Mouse (Mus musculus) myocyte (in vitro differentiated cells): ENCODE data around the gene Mus81. TPM values are rescaled to one million over a fixed set of nuclear protein-coding genes. Genes with fewer than 3 reads are reported as not detected.

Source experiments
- H3K27me3 ChIP-seq: one replicate; pipeline ENCODE4 v1.6.1; 2011; ENCODE audit not compliant: control insufficient read depth, insufficient read depth, insufficient read length
- H3K36me3 ChIP-seq: one replicate; pipeline ENCODE4 v1.6.1; 2011; ENCODE audit not compliant: control insufficient read depth, insufficient read depth
- H3K4me2 ChIP-seq: one replicate; pipeline ENCODE4 v1.6.1; 2011; ENCODE audit warnings: low read depth, control low read depth
- H3K4me3 ChIP-seq: one replicate; pipeline ENCODE4 v1.5.1; 2011; ENCODE audit warnings: mild to moderate bottlenecking, control low read depth, moderate library complexity
- H3K79me2 ChIP-seq: one replicate; pipeline ENCODE4 v1.6.1; 2011; ENCODE audit not compliant: control insufficient read depth, insufficient read depth
- H3ac ChIP-seq: one replicate; pipeline ENCODE4 v1.6.1; 2011; ENCODE audit not compliant: control insufficient read depth, insufficient read length
- CEBPB ChIP-seq: IDR thresholded peaks from 2 replicates; pipeline ENCODE4 v1.6.1; 2011; ENCODE audit warnings: mild to moderate bottlenecking, moderate library complexity; ENCODE audit not compliant: poor library complexity, insufficient read depth, severe bottlenecking
- E2F4 ChIP-seq: IDR thresholded peaks from one replicate; pipeline ENCODE4 v1.6.1; 2011; ENCODE audit warnings: mild to moderate bottlenecking, control low read depth, moderate library complexity; ENCODE audit not compliant: insufficient read depth
- MAX ChIP-seq: IDR thresholded peaks from one replicate; pipeline ENCODE4 v1.6.1; 2011; ENCODE audit warnings: low read depth, mild to moderate bottlenecking, control low read depth
- MYOD1 ChIP-seq, 3 experiments: IDR thresholded peaks; one replicate each; pipeline ENCODE4 v1.6.1; 2011; ENCODE audit warnings: control low read depth in 2 of 3, low read depth in 2 of 3, mild to moderate bottlenecking in 2 of 3, moderate library complexity in 1 of 3; ENCODE audit not compliant: insufficient read length in 2 of 3, control insufficient read depth in 1 of 3
- MYOG ChIP-seq, 3 experiments: IDR thresholded peaks; one replicate each; pipeline ENCODE4 v1.6.1; 2011; ENCODE audit warnings: control low read depth in 2 of 3, low read depth in 2 of 3, mild to moderate bottlenecking in 2 of 3; ENCODE audit not compliant: insufficient read length in 2 of 3, control insufficient read depth in 1 of 3, insufficient read depth in 1 of 3
- POLR2A ChIP-seq: IDR thresholded peaks from one replicate; pipeline ENCODE4 v1.6.1; 2011; ENCODE audit warnings: low read depth, mild to moderate bottlenecking, control low read depth, moderate library complexity; ENCODE audit not compliant: insufficient read length
- POLR2AphosphoS2 ChIP-seq: IDR thresholded peaks from one replicate; pipeline ENCODE4 v1.6.1; 2011; ENCODE audit warnings: low read depth, control low read depth; ENCODE audit not compliant: insufficient read length
- REST ChIP-seq: IDR thresholded peaks from one replicate; pipeline ENCODE4 v1.6.1; 2011; ENCODE audit warnings: mild to moderate bottlenecking, control low read depth, moderate library complexity; ENCODE audit not compliant: insufficient read depth, insufficient read length
- SRF ChIP-seq: IDR thresholded peaks from one replicate; pipeline ENCODE4 v1.6.1; 2011; ENCODE audit warnings: low read depth; ENCODE audit not compliant: control insufficient read depth, insufficient read length
- TCF12 ChIP-seq: IDR thresholded peaks from one replicate; pipeline ENCODE4 v1.6.1; 2011; ENCODE audit warnings: mild to moderate bottlenecking, control low read depth; ENCODE audit not compliant: poor library complexity, insufficient read depth, severe bottlenecking
- TCF3 ChIP-seq: IDR thresholded peaks from one replicate; pipeline ENCODE4 v1.6.1; 2011; ENCODE audit warnings: low read depth, control low read depth; ENCODE audit not compliant: insufficient read length
- USF1 ChIP-seq: IDR thresholded peaks from one replicate; pipeline ENCODE4 v1.6.1; 2011; ENCODE audit warnings: low read depth, mild to moderate bottlenecking, control low read depth, moderate library complexity
- polyA plus RNA-seq: library from polyadenylated mRNA; unstranded; fragments of >200 nt; fragmentation: generic; extraction: Trizol; gene quantifications from one replicate; pipeline ENCODE4 v1.2.1, GENCODE M21; 2012; ENCODE audit warnings: missing spikeins

The Mus81 gene
- polyA plus RNA-seq, 1 experiment: 66.4 TPM

DNA sequence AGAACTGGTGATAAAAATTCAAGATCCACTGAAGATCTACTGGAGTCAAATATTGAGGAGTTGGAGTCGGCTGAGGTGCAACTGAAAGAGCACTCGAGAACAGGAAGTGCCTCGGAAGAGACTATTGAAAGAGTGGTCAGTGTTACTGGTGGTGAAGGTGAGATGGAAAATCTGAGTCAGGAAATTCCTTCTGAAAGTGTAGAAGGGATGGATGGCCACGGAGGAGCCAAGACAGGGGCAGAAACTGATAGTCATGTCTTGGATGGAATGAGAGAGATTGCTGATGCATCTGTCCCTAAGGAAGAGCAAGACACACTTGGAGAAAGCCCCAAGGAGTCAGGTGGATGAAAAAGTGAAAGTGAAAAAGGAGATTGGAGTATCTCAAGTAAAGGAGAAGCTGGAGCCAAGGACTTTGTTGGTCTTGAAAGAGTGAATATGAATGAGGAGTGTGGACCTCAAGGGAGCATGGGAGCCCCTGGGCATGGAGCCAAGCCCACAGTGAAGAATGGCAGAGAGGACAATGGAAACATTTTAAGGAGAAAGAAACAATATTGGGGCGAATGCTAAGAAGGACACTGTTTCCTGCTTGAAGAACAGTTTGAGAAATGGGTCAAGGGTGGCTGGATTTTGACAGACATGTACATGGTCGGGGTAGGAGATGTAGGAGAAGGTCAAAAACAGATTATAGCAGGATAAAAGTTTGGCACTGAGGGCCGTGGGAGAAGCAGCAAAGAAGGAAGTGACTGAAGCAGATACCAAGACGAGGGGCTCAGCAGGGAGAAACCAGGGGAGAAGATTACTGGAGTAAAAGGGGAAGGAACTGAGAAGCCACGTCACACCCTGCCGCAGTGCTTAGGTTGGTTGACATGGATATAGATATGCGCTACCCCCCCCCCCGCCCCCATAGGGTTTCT is 24.1 kb upstream of the Mus81 start:
- TF ChIP-seq MAX: no peak
- no peak for TF ChIP-seq TCF12
- no peak for TF ChIP-seq POLR2AphosphoS2
- no peak for TF ChIP-seq MYOD1 (IDR thresholded peaks at IDR 0.05; ENCODE audit: control insufficient read depth in 1 of 3, insufficient read length in 2 of 3, low read depth in 2 of 3)
- no peak for TF ChIP-seq E2F4
- TF ChIP-seq SRF: no peak
- no peak for TF ChIP-seq TCF3
- no peak for TF ChIP-seq REST
- no peak for TF ChIP-seq POLR2A
- TF ChIP-seq CEBPB: no peak
- TF ChIP-seq MYOG (IDR thresholded peaks at IDR 0.05; ENCODE audit: control insufficient read depth in 1 of 3, insufficient read depth in 1 of 3, insufficient read length in 2 of 3, low read depth in 2 of 3): no peak
- no peak for TF ChIP-seq USF1
- H3ac ChIP-seq: no peak overlapping the region
- H3K79me2 ChIP-seq: no peaks in the 10 kb centered on the region
- no peak overlapping the region for H3K4me3 ChIP-seq
- H3K27me3 ChIP-seq: no peaks in the 10 kb centered on the region
- no peaks in the 10 kb centered on the region for H3K36me3 ChIP-seq
- peak overlapping the region; percentile 15 for H3K4me2 ChIP-seq

GRCm38 (mm10) chr19:5511074-5511632 is 23.0 kb upstream of the Mus81 start:
- Histone ChIP-seq H3K27me3 (no peaks in the 10 kb centered on the region), H3K4me3 (peak overlapping the region; percentile 30), H3ac (no peak overlapping the region), H3K79me2 (no peaks in the 10 kb centered on the region), H3K4me2 (peak overlapping the region; percentile 68), H3K36me3 (no peaks in the 10 kb centered on the region)
- no peak for TF ChIP-seq MAX

DNA sequence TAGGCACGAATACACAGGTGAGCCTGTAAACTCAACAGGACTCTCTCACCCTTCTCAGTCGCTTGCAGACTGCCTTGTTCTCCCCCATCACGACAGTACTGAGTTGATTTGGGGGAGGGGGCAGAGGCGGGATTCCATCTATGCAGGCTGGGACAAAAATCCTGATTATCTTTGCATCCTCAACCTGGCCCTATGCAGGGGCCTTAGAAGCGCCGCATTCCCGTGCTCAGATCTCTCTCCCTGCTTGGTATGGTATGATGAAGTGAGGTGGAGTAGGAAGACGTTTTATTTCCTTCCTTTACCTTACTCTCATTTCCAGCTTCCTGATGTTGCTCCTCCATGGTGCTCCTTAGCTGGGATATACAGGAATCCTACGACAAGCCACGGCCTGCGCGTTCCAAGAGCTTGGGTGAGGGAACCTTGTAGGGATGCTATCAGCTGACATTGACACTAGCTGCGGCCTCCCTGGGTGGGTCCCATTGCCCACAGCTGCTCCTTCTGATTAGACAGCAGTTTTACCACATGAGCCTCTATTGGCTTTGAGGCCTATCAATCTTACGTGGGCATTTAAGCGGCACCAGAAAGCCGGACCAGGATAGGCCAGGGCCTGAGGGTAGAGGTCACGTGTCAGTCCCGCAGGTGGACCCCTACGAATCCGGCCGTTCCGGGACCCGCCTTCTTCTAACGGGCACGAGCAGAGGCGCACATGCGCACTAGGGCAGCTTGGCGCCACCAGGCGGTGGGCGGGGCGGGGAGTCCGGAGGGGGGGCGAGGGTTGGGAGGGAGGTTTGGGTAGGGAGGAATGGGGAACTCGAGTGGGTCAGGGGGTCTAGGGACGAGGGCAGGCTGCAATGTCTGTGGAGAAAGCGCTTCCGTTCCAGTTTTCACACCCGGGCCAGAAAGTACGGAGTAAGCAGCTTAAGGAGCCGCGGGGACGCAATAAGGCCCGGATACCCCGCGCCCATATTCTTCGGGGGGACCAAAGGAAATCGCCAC is 22.1 kb upstream of the Mus81 start, which contains the start of gene Snx32:
Snx32 (minus strand) TSS at position 508 of the 996 bp plus-strand sequence.
- no peaks in the 10 kb centered on the region for H3K36me3 ChIP-seq
- no peak for TF ChIP-seq SRF
- TF ChIP-seq POLR2AphosphoS2: peak; percentile 45
- TF ChIP-seq POLR2A: peak; percentile 51
- no peak for TF ChIP-seq CEBPB
- peak in 1 of 3 experiments; percentile 14 for TF ChIP-seq MYOD1 (IDR thresholded peaks at IDR 0.05; ENCODE audit: control insufficient read depth in 1 of 3, insufficient read length in 2 of 3, low read depth in 2 of 3)
- peak; percentile 85 for TF ChIP-seq USF1
- peak in 1 of 3 experiments; percentile 28 for TF ChIP-seq MYOG (IDR thresholded peaks at IDR 0.05; ENCODE audit: control insufficient read depth in 1 of 3, insufficient read depth in 1 of 3, insufficient read length in 2 of 3, low read depth in 2 of 3)
- no peaks in the 10 kb centered on the region for H3K27me3 ChIP-seq
- H3K4me2 ChIP-seq: peak within 1 kb of the TSS; percentile 72
- peak within 1 kb of the TSS; percentile 30 for H3K4me3 ChIP-seq
- H3K79me2 ChIP-seq: no peaks in the 10 kb centered on the region
- no peak within 1 kb of the TSS for H3ac ChIP-seq

DNA sequence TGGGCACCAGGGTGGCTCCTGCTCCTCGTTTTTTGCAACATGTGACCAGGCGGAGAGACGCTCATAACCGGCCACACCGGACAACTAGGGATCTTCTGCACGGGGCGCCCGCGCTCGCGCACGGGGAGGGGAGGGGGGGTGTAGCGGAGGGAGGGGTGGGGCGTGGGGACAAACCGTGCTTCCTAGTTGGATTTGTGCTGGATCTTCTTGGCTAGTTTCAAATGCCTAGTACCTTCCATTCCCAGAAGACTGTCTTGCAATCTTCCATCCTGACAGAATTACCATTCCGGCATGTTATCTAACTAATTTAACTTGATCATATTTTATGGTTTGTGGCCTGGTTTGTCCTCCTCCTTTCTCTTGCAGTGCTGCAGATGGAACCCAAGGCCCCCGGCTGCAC is 15.5 kb upstream of the Mus81 start, which contains the start of gene 1700020D05Rik:
1700020D05Rik (minus strand) TSS at position 101 of the 400 bp plus-strand sequence.
- Histone ChIP-seq H3K4me3 (no peak within 1 kb of the TSS), H3ac (no peak within 1 kb of the TSS), H3K4me2 (no peak within 1 kb of the TSS), H3K27me3 (no peaks in the 10 kb centered on the region), H3K79me2 (no peaks in the 10 kb centered on the region), H3K36me3 (peaks cover 7% of the 10 kb centered on the region)
- TF ChIP-seq USF1: no peak
- TF ChIP-seq POLR2A: no peak
- no peak for TF ChIP-seq MAX
- no peak for TF ChIP-seq MYOG (IDR thresholded peaks at IDR 0.05; ENCODE audit: control insufficient read depth in 1 of 3, insufficient read depth in 1 of 3, insufficient read length in 2 of 3, low read depth in 2 of 3)
- no peak for TF ChIP-seq TCF3
- no peak for TF ChIP-seq SRF
- TF ChIP-seq E2F4: no peak
- TF ChIP-seq MYOD1 (IDR thresholded peaks at IDR 0.05; ENCODE audit: control insufficient read depth in 1 of 3, insufficient read length in 2 of 3, low read depth in 2 of 3): no peak
- TF ChIP-seq CEBPB: no peak
- TF ChIP-seq REST: no peak
- TF ChIP-seq TCF12: no peak
- no peak for TF ChIP-seq POLR2AphosphoS2
